Mouse (Mus musculus) ES-CJ7 (cell line): ENCODE results near the gene Chit1.

Experiments
- DNase-seq: peaks from one replicate; pipeline ENCODE4 v3.0.0; 2011; ENCODE audit warnings: low read depth, low spot score

Gene Chit1

GRCm38 (mm10) chr1:134098726-134099515 lies 12.1 kb upstream of the Chit1 start:
- DNase-seq = peak; percentile 91

GRCm38 (mm10) chr1:134099516-134100235 lies 11.4 kb upstream of the Chit1 start:
- no peak for DNase-seq

- no peak for DNase-seq
Observed at GRCm38 (mm10) chr1:134100401-134100800, 10.6 kb upstream of the Chit1 start.

- peak; percentile 57 for DNase-seq
Observed at GRCm38 (mm10) chr1:134100928-134101327, 10.1 kb upstream of the Chit1 start.

- DNase-seq = no peak
Observed at GRCm38 (mm10) chr1:134101593-134101992, 9.4 kb upstream of the Chit1 start.

- DNase-seq = no peak
Observed at GRCm38 (mm10) chr1:134103861-134104260, 7.2 kb upstream of the Chit1 start.

GRCm38 (mm10) chr1:134105043-134105763 lies 5.8 kb upstream of the Chit1 start:
- DNase-seq = no peak

GRCm38 (mm10) chr1:134105764-134106430 lies 5.1 kb upstream of the Chit1 start:
- DNase-seq = no peak

- peak; percentile 80 for DNase-seq
Observed at GRCm38 (mm10) chr1:134106719-134107118, 4.3 kb upstream of the Chit1 start.

GRCm38 (mm10) chr1:134107777-134108176 lies 3.3 kb upstream of the Chit1 start:
- no peak for DNase-seq

- peak; percentile 78 for DNase-seq
Observed at GRCm38 (mm10) chr1:134110015-134110414, 1.0 kb upstream of the Chit1 start.

- DNase-seq = no peak
Observed at GRCm38 (mm10) chr1:134110449-134110848, 593 bp upstream of the Chit1 start.

GRCm38 (mm10) chr1:134113560-134113959 lies 2.5 kb downstream of the Chit1 start:
- no peak for DNase-seq

- DNase-seq = no peak
Observed at GRCm38 (mm10) chr1:134114018-134114417, 3.0 kb downstream of the Chit1 start.

- no peak for DNase-seq
Observed at GRCm38 (mm10) chr1:134114730-134115129, 3.7 kb downstream of the Chit1 start.

GRCm38 (mm10) chr1:134115424-134115823 lies 4.4 kb downstream of the Chit1 start:
- no peak for DNase-seq

- no peak for DNase-seq
Observed at GRCm38 (mm10) chr1:134117110-134117509, 6.1 kb downstream of the Chit1 start.

- DNase-seq = peak; percentile 87
Observed at GRCm38 (mm10) chr1:134120179-134120578, 9.1 kb downstream of the Chit1 start.

- DNase-seq = peak; percentile 69
Observed at GRCm38 (mm10) chr1:134122195-134122594, 11.2 kb downstream of the Chit1 start.

GRCm38 (mm10) chr1:134133316-134133715 lies 22.3 kb downstream of the Chit1 start:
- no peak for DNase-seq

GRCm38 (mm10) chr1:134136351-134136750 lies 25.3 kb downstream of the Chit1 start:
- no peak for DNase-seq

GRCm38 (mm10) chr1:134138424-134138823 lies 27.4 kb downstream of the Chit1 start:
- no peak for DNase-seq
